Mouse (Mus musculus): ENCODE data around the gene Eif4a3.
"Not testable (repeated sequence)": the region's sequence is repeated elsewhere in the genome, so short reads cannot be mapped to it uniquely, and the experiment has no call there.

The Eif4a3 gene

DNA sequence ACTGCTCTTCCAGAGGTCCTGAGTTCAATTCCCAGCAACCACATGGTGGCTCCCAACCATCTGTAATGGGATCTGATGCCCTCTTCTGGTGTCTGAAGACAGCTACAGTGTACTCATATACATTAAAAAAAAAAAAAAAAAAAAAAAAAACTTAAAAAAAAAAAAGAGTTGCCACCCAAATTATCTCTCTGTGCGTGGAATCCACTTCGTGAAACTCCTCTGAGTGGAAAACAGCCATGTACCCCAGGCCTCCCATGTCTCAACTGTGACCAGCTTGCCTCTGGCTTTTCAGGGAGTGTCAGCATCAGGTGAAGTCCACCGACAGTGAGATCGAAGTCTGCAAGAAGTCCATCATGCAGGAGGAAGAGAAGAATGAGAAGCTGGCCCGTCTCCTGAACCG lies 54.3 kb downstream of the Eif4a3 start:
- not testable (repeated sequence) for DNase-seq (ENCODE audit: low spot score in 2 of 2)

DNA sequence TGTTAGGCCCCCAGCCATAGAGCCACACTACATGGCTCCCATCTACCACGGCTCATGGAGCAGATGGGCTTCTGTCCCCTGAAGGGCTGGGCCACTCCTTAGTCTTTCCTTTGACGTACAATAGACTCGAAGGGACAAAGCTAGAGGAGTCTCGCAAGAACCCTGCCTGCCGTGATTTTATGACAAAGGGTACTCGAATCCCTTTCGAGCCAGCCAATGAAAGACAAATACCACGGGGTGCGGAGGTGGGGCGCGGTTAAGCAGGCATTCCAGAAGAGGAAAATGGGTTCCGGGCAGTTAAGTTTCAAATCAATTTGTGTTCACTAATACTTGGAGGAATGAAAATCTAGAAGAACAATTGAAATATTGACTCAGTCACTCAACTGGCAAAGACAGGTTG lies 60.4 kb downstream of the Eif4a3 start:
- DNase-seq (ENCODE audit: low spot score in 2 of 2) = no peak

Data from thymus, postnatal 10 days (tissue).